Mouse (Mus musculus): ENCODE results near the gene Dynlt1f.
"Not testable (repeated sequence)": the region's sequence is repeated elsewhere in the genome, so short reads cannot be mapped to it uniquely, and the experiment has no call there.

DNA sequence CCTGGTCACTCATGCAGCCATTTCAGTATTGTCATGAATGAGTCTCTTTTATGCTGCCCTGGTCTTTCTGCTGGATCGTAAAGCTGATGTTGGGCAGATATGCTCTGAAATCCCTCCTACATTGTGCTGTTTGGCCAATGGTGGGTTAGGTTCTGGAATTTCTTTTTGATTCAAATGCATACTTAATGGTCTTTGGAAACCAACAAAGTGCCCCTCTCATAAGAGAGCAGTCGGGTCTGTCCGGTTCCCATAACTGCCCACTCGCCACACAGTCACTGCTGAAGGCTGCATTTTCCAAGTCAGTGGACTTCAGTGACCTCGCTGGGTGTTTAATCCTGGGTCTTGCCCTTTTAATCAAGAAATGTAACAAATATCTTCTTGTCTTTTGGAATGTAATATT lies 28.0 kb upstream of the Dynlt1f start:
- not testable (repeated sequence) for TF ChIP-seq POLR2A, CTCF (IDR thresholded peaks at IDR 0.05; ENCODE audit: extremely low read depth, insufficient read depth, low read length)

All from cortical plate, adult 2 months (tissue).